Mouse (Mus musculus): Measurements from ENCODE around the gene Gm6217. TPM values are rescaled to one million over a fixed set of nuclear protein-coding genes. Genes with fewer than 3 reads are reported as not detected.
"Not testable (repeated sequence)": the region's sequence is repeated elsewhere in the genome, so short reads cannot be mapped to it uniquely, and the experiment has no call there.

Gm6217 gene
- polyA plus RNA-seq, 1 experiment from 2014 or later: not detected

DNA sequence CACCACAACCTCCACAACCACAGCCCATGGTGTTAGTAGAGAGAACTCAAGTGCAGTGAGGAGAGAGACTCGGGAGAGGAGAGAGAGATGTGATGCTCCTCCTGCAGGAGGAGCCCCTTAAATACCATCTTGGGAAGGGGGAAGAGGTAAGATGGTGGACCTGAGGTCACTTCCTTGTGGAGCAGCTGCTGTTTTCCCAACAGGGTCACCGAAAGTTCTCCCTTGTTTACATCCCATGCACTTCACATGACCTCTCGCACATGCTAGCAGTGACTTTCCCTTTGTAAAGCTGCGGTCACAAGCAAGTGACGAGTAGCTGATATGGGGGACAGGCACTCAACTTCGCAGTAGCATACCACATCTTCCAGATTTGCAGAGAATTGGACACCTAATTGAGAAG is 12.1 kb upstream of the Gm6217 start, which contains the start of gene A030003K21Rik:
Gene A030003K21Rik (minus strand): TSS at position 94 of the 400 bp plus-strand sequence.
- not testable (repeated sequence) for H3K27me3 ChIP-seq; H3K4me2 ChIP-seq; H3K4me1 ChIP-seq (replicated peaks); H3K9ac ChIP-seq; DNase-seq; H3K9me3 ChIP-seq (replicated peaks); ATAC-seq (ENCODE audit: low read depth); H3K36me3 ChIP-seq; H3K27ac ChIP-seq; H3K4me3 ChIP-seq (replicated peaks)
- WGBS (ENCODE audit: insufficient replicate concordance): no CpG with 5 or more reads among the region's 6 CpGs

DNA sequence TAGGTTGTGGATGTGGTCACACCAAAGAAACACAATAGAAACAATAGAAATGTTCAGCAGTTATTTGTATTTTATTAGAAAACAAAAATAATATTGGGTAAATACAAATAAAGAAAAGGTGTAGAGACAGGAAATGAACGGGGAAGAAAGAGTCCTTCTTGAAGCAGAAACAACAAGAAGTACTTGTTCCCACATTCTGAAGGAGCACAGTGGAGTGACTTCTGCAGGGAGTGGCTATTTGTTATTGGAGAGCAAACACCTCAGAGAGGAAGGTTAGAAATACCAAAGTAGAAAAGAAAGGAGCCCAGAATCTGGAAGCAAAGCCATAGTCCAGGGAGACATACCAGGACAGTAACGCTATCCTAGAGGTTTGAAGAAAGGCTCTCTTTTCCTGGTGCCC is 11.3 kb upstream of the Gm6217 start:
- not testable (repeated sequence) for H3K9me3 ChIP-seq (replicated peaks); H3K36me3 ChIP-seq; H3K27me3 ChIP-seq; H3K4me3 ChIP-seq (replicated peaks); DNase-seq; H3K9ac ChIP-seq; H3K27ac ChIP-seq; H3K4me2 ChIP-seq; H3K4me1 ChIP-seq (replicated peaks); ATAC-seq (ENCODE audit: low read depth)
- 78% methylated on average over 2 of the region's 2 CpGs for WGBS (ENCODE audit: insufficient replicate concordance)

DNA sequence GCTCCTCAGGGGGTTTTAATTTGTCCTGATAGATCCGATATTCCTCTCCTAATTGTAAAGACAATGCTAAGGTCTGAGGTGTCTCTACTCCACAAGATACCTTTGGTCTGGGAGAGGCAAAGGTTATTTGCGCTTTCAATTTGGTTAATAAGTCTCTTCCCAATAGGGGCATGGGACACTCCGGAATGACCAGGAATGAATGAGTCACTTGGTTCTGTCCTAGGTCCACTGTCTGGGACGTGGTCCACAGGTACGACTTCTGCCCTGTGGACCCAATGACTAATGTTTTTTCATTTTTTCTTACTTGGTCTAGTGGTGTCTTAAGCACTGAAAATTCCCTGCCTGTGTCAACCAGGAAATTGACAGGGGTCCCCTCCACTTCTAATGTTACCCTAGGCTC is 7.5 kb upstream of the Gm6217 start:
- no peak for ATAC-seq (ENCODE audit: low read depth)
- H3K4me2 ChIP-seq: no peak overlapping the region
- no peak overlapping the region for H3K9ac ChIP-seq
- no peak overlapping the region for H3K4me3 ChIP-seq (replicated peaks)
- 0 out of 2 replicates have a peak, but pooled peaks cover 10% of the 10 kb centered on the region for H3K9me3 ChIP-seq (replicated peaks)
- 78% methylated on average over 5 of the region's 5 CpGs for WGBS (ENCODE audit: insufficient replicate concordance)
- H3K4me1 ChIP-seq (replicated peaks): no peaks in the 10 kb centered on the region
- no peaks in the 10 kb centered on the region for H3K27me3 ChIP-seq
- no peak for DNase-seq
- H3K36me3 ChIP-seq: no peaks in the 10 kb centered on the region
- no peak overlapping the region for H3K27ac ChIP-seq

DNA sequence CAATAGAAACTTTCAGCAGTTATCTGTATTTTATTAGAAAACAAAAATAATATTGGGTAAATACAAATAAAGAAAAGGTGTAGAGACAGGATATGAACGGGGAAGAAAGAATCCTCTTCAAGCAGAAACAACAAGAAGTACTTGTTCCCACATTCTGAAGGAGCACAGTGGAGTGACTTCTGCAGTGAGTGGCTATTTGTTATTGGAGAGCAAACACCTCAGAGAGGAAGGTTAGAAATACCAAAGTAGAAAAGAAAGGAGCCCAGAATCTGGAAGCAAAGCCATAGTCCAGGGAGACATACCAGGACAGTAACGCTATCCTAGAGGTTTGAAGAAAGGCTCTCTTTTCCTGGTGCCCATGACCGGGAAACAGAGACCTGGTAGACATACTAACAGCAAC is 641 bp downstream of the Gm6217 start:
- not testable (repeated sequence) for ATAC-seq (ENCODE audit: low read depth); H3K36me3 ChIP-seq; H3K27me3 ChIP-seq; H3K9ac ChIP-seq; H3K27ac ChIP-seq; H3K9me3 ChIP-seq (replicated peaks); H3K4me2 ChIP-seq; H3K4me1 ChIP-seq (replicated peaks); DNase-seq; H3K4me3 ChIP-seq (replicated peaks)
- 67% methylated on average over 3 of the region's 3 CpGs for WGBS (ENCODE audit: insufficient replicate concordance)

DNA sequence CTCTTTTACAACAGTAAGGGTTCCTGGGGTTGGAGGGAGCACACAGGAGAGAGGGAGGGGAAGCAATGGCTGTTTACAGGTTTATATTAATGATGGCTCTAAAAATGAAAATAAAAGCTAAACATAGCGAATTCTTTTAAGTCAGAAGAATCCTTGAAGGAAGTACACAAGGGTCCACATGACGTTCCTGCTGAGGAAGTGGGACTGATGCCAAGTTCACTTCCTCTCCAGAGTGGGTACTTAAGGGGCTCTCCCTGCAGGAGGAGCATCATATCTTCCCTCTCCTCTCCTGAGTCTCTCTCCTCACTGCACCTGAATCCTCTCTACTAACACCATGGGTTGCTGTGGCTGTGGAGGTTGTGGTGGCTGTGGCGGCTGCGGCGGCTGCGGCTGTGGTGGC is 6.5 kb downstream of the Gm6217 start, which contains the start of gene A030014E15Rik:
Gene A030014E15Rik (plus strand): TSS at position 268 of the 400 bp plus-strand sequence.
- H3K4me2 ChIP-seq: no peak within 1 kb of the TSS
- WGBS (ENCODE audit: insufficient replicate concordance): 76% methylated on average over 6 of the region's 6 CpGs
- no peaks in the 10 kb centered on the region for H3K36me3 ChIP-seq
- no peaks in the 10 kb centered on the region for H3K27me3 ChIP-seq
- no peaks in the 10 kb centered on the region for H3K4me1 ChIP-seq (replicated peaks)
- H3K4me3 ChIP-seq (replicated peaks): no peak within 1 kb of the TSS
- DNase-seq: no peak
- no peak within 1 kb of the TSS for H3K9ac ChIP-seq
- H3K9me3 ChIP-seq (replicated peaks): no peaks in the 10 kb centered on the region
- ATAC-seq (ENCODE audit: low read depth): no peak
- no peak within 1 kb of the TSS for H3K27ac ChIP-seq

DNA sequence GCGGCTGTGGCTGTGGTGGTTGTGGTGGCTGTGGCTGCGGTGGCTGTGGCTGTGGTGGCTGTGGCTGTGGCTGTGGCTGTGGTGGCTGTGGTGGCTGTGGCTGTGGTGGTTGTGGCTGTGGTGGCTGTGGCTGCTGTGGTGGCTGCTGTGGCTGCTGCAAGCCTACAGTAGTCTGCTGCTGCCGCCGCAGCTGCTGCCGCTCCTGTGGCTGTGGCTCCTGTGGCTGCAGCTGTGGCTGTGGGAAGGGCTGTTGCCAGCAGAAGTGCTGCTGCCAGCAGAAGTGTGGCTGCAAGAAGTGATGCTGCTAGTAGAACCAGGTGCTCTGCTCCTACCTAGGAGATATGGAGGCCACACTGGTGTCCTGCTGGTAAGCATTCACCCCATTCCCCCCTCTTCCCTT is 17.8 kb downstream of the Gm6217 start:
- not testable (repeated sequence) for H3K27me3 ChIP-seq; H3K9me3 ChIP-seq (replicated peaks); H3K4me3 ChIP-seq (replicated peaks); H3K36me3 ChIP-seq; H3K9ac ChIP-seq; H3K27ac ChIP-seq; ATAC-seq (ENCODE audit: low read depth); H3K4me2 ChIP-seq; DNase-seq
- 72% methylated on average over 5 of the region's 5 CpGs for WGBS (ENCODE audit: insufficient replicate concordance)
- H3K4me1 ChIP-seq (replicated peaks): peaks cover 20% of the 10 kb centered on the region

DNA sequence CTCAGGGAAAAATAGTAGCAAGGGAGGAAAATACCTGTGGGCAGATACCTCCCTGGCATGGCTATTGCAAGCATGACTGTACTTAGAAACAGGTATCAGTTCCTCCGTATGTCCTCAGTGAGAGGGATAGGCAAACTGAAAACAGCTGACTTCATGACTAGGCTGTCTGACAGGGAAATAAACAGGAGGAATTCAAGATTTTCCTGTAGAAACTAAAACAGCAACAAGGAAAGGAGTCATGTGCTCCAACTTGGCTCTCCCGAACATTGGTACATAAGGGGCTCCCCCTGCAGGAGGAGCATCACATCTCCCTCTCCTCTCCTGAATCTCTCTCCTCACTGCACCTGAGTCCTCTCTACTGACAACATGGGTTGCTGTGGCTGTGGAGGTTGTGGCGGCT is 18.2 kb downstream of the Gm6217 start, which contains the start of gene A030005L19Rik:
Gene A030005L19Rik (plus strand): TSS at position 301 of the 400 bp plus-strand sequence.
- Histone ChIP-seq H3K4me1 (replicated peaks) (peaks cover 20% of the 10 kb centered on the region), H3K4me3 (replicated peaks) (no peak within 1 kb of the TSS), H3K27ac (no peak within 1 kb of the TSS), H3K27me3 (no peaks in the 10 kb centered on the region), H3K9ac (no peak within 1 kb of the TSS), H3K9me3 (replicated peaks) (no peaks in the 10 kb centered on the region), H3K4me2 (no peak within 1 kb of the TSS), H3K36me3 (0 out of 2 replicates have a peak, but pooled peaks cover 5% of the 10 kb centered on the region)
- 77% methylated on average over 3 of the region's 3 CpGs for WGBS (ENCODE audit: insufficient replicate concordance)
- DNase-seq (no peak), ATAC-seq (ENCODE audit: low read depth) (no peak)

DNA sequence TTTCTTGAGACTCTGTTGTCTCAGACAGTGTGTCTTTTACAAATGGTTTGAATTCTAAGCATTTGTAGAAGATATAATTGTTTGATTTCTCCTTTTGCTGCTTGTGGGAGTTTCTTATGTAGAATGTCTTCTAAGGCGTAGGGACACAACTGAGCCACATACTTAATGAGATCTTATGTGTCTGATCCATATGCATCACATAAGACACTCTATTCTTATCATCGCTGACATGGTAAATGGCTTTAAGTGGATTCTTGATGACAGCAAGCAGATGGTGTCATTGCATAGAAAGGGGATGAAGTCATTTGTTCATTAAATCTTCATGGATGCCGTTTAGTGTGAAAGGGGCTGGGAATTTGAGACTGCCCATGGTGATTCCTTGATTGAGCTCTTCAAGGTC is 25.3 kb downstream of the Gm6217 start:
- Histone ChIP-seq H3K9ac (no peak overlapping the region), H3K4me2 (no peak overlapping the region), H3K9me3 (replicated peaks) (no peaks in the 10 kb centered on the region), H3K27ac (no peak overlapping the region), H3K4me3 (replicated peaks) (no peak overlapping the region), H3K4me1 (replicated peaks) (peaks cover 5% of the 10 kb centered on the region), H3K36me3 (peaks cover 38% of the 10 kb centered on the region), H3K27me3 (no peaks in the 10 kb centered on the region)
- DNase-seq (no peak), ATAC-seq (ENCODE audit: low read depth) (no peak)
- 86% methylated on average over 3 of the region's 3 CpGs for WGBS (ENCODE audit: insufficient replicate concordance)

DNA sequence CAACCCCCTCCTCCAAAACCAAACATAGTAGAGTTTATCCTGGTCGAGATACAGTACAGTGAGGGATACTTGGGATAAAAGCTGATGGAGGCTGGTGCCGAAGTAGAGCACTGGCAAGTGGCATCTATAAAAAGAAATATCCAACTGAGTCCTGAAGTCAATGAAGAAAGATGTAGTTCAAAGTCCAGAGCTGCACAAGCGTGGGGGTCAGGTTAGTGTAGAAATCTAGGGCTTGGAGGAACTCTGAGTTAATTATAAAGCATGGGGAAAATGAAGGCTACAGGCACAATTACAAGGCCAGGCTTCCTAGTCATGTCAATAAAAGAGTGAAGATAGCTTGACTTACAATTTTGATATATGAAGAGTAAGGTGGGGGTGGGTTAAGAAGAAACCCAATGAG is 30.0 kb downstream of the Gm6217 start:
- Histone ChIP-seq H3K27me3 (no peaks in the 10 kb centered on the region), H3K4me1 (replicated peaks) (no peaks in the 10 kb centered on the region), H3K9ac (no peak overlapping the region), H3K9me3 (replicated peaks) (no peaks in the 10 kb centered on the region), H3K27ac (no peak overlapping the region), H3K4me2 (no peak overlapping the region), H3K36me3 (peaks cover 68% of the 10 kb centered on the region), H3K4me3 (replicated peaks) (no peak overlapping the region)
- ATAC-seq (ENCODE audit: low read depth) (no peak), DNase-seq (no peak)
- WGBS (ENCODE audit: insufficient replicate concordance): 86% methylated on average over 3 of the region's 3 CpGs

DNA sequence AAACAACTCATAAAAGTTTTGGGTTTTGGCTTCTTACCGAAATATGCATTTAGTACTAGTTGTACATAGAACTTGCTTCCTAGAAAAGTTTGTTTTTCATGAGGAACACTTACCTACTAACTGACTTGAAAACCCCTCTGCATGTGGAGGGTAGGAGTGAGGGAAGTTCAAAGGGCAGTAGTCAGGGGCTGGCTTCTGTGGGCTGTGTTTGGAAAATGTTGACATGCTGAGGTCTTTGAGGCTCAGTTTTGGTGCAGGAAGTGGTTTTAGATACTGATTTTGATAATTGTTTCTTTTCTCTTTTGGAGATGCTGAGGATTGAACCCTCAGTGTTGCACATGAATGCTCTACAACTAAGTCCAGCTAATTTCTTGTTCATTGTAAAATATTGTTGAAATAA is 30.6 kb downstream of the Gm6217 start:
- H3K4me3 ChIP-seq (replicated peaks): no peak overlapping the region
- no peak for ATAC-seq (ENCODE audit: low read depth)
- 88% methylated on average over 1 of the region's 1 CpGs for WGBS (ENCODE audit: insufficient replicate concordance)

DNA sequence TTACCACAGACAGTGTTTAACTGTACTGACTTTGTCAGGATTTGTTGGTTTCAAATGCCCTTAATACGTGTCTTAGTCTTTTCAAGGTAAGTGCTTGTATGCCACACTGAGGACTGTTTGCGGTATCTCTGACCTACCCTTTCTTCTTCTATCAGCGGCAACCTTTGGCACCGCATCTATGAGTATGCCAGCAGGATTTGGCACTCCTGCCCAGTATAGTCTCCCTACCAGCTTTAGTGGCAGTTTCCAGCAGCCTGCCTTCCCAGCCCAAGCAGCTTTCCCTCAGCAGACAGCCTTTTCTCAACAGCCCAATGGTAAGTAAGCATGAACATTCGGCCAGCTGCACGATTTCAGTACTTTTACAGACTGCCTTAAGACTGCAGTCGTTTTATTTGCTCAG is 37.9 kb downstream of the Gm6217 start:
- Histone ChIP-seq H3K9me3 (replicated peaks) (no peaks in the 10 kb centered on the region), H3K27ac (no peak overlapping the region), H3K4me2 (no peak overlapping the region), H3K4me3 (replicated peaks) (no peak overlapping the region), H3K9ac (no peak overlapping the region), H3K36me3 (peaks cover 82% of the 10 kb centered on the region), H3K4me1 (replicated peaks) (no peaks in the 10 kb centered on the region), H3K27me3 (no peaks in the 10 kb centered on the region)
- WGBS (ENCODE audit: insufficient replicate concordance): 94% methylated on average over 7 of the region's 7 CpGs
- no peak for DNase-seq
- ATAC-seq (ENCODE audit: low read depth): no peak

More for the DNA sequence above, 30.6 kb downstream of the Gm6217 start:
- DNase-seq: no peak
- peaks cover 70% of the 10 kb centered on the region for H3K36me3 ChIP-seq
- H3K27ac ChIP-seq: no peak overlapping the region
- no peaks in the 10 kb centered on the region for H3K4me1 ChIP-seq (replicated peaks)
- no peaks in the 10 kb centered on the region for H3K27me3 ChIP-seq
- H3K9me3 ChIP-seq (replicated peaks): no peaks in the 10 kb centered on the region
- no peak overlapping the region for H3K9ac ChIP-seq
- H3K4me2 ChIP-seq: no peak overlapping the region
